Mouse (Mus musculus) limb, embryonic 14.5 days (tissue): ENCODE results near the gene Olfr1443. TPM values are rescaled to one million over a fixed set of nuclear protein-coding genes. Genes with fewer than 3 reads are reported as not detected.

Experiments used
- ATAC-seq: fragments of 200-750 bp; cut with Nextera tagmentation; 2 replicates; pipeline ENCODE4 v1.8.0; 2017; ENCODE audit warnings: low read depth, moderate number of reproducible peaks, moderate TSS enrichment; ENCODE audit not compliant: low FRiP score
- DNase-seq: peaks from one replicate; pipeline ENCODE4 v3.0.0-alpha.2; 2015; ENCODE audit warnings: low spot score
- H3K27ac ChIP-seq: fragments of 300-500 bp; sonication (generic); replicated peaks from 2 replicates; pipeline ENCODE4 v1.5.1; 2014; ENCODE audit warnings: low read depth, mild to moderate bottlenecking, low read length, moderate library complexity, mixed read lengths
- H3K27me3 ChIP-seq: fragments of 300-500 bp; sonication (generic); 2 replicates; pipeline ENCODE4 v1.6.1; 2014; ENCODE audit warnings: low read length, mixed read lengths; ENCODE audit not compliant: control insufficient read depth, insufficient read depth
- H3K36me3 ChIP-seq: fragments of 300-500 bp; sonication (generic); 2 replicates; pipeline ENCODE4 v1.6.1; 2014; ENCODE audit warnings: mild to moderate bottlenecking, low read length, moderate library complexity, mixed read lengths; ENCODE audit not compliant: control insufficient read depth, insufficient read depth
- H3K4me1 ChIP-seq: fragments of 300-500 bp; sonication (generic); 2 replicates; pipeline ENCODE4 v1.6.1; 2014; ENCODE audit warnings: antibody characterized with exemption, low read length, mixed read lengths; ENCODE audit not compliant: control insufficient read depth, insufficient read depth
- H3K4me2 ChIP-seq: fragments of 300-500 bp; sonication (generic); replicated peaks from 2 replicates; pipeline ENCODE4 v1.6.1; 2014; ENCODE audit warnings: low read depth, mild to moderate bottlenecking, low read length, moderate library complexity; ENCODE audit not compliant: severe bottlenecking
- H3K4me3 ChIP-seq: fragments of 300-500 bp; sonication (generic); replicated peaks from 2 replicates; pipeline ENCODE4 v1.5.1; 2014; ENCODE audit warnings: low read length
- H3K9ac ChIP-seq: fragments of 300-500 bp; sonication (generic); 2 replicates; pipeline ENCODE4 v1.6.1; 2014; ENCODE audit warnings: mild to moderate bottlenecking, low read depth, low read length, moderate library complexity; ENCODE audit not compliant: severe bottlenecking
- H3K9me3 ChIP-seq: fragments of 300-500 bp; sonication (generic); 2 replicates; pipeline ENCODE4 v1.6.1; 2016; ENCODE audit warnings: low read length; ENCODE audit not compliant: control insufficient read depth
- POLR2A ChIP-seq: fragments of 200-500 bp; IDR thresholded peaks from 2 replicates; pipeline ENCODE4 v1.8.0; 2012; ENCODE audit warnings: inconsistent platforms, mild to moderate bottlenecking, moderate library complexity, borderline replicate concordance; ENCODE audit not compliant: insufficient read depth, insufficient read length; ENCODE audit errors: extremely low read depth
- WGBS: fragments of 180-500 bp; shearing (Covaris S2); extraction: QIAGEN DNeasy Blood & Tissue Kit; methylation state at CpG from one replicate; pipeline ENCODE4 v1.1.7; 2014; 5-methylcytosine and 5-hydroxymethylcytosine counted together
- polyA plus RNA-seq, 2 experiments: library from polyadenylated mRNA; depleted of rRNA in 1 of 2; stranded (reverse) in 1 of 2; unstranded in 1 of 2; fragments of >200 nt; fragmentation: Nextera tagmentation in 1 of 2; extraction: Ambion mirVana in 1 of 2; gene quantifications; 2 replicates each; pipeline versions ENCODE4 v1.2.1 to v1.2.3; 2012 to 2014

Olfr1443 gene
- polyA plus RNA-seq, 2 experiments, result not detected

DNA sequence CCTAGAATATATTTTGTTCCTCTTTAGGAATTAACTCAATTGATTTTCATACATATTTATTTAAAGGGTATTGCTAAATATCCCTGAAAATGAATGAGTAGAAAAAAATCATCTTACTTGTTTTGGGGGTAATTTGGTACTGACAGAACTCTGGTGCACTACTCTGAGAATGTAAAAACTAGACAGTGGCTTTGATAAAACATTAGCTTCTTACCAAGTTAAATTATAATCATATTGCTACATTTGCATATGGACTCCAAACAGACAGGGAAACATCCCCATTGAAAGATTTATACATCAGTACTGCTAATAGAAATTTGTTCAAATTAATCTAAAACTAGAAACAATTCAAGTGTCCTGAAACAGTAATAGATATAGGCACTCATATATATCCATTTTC, 7.3 kb downstream of the Olfr1443 start:
- H3K4me3 ChIP-seq, result no peak overlapping the region
- no peak for ATAC-seq
- no peak overlapping the region for H3K27ac ChIP-seq
- no peak for TF ChIP-seq POLR2A
- H3K4me2 ChIP-seq, result no peak overlapping the region
- H3K36me3 ChIP-seq, result no peaks in the 10 kb centered on the region
- no peak overlapping the region for H3K9ac ChIP-seq
- no peaks in the 10 kb centered on the region for H3K9me3 ChIP-seq
- no peaks in the 10 kb centered on the region for H3K4me1 ChIP-seq
- no peak for DNase-seq
- H3K27me3 ChIP-seq, result no peaks in the 10 kb centered on the region

DNA sequence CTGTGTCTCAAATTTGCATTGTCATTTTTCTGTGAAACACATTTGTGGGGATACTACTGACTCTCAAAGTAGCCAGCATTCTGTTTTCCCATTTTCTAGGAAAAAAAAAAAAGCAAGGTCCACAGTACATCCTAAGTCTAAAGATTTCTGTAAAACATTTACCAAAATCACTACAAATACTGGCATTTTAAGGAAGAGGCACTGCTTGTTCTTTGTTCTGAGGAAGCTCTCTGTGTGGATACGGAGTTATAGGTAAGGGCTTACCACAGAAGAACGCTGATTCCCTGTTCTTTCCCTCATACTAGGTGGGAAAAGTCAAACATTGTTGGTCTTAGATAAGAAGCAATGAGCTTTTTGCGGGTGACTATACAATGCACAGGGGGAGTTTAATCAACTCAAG, 17.7 kb downstream of the Olfr1443 start, which contains the start of gene Keg1:
Gene Keg1, plus strand, starts transcription at position 197 of the 400 bp plus-strand sequence.
- Histone ChIP-seq H3K9ac (no peak within 1 kb of the TSS), H3K4me3 (no peak within 1 kb of the TSS), H3K36me3 (no peaks in the 10 kb centered on the region), H3K4me1 (no peaks in the 10 kb centered on the region), H3K9me3 (no peaks in the 10 kb centered on the region), H3K27me3 (no peaks in the 10 kb centered on the region), H3K27ac (no peak within 1 kb of the TSS), H3K4me2 (no peak within 1 kb of the TSS)
- WGBS, result 79% methylated on average over 3 of the region's 3 CpGs
- DNase-seq (no peak), ATAC-seq (no peak)
- no peak for TF ChIP-seq POLR2A

GRCm38 (mm10) chr19:12696221-12696620, 18.3 kb downstream of the Olfr1443 start:
- H3K27ac ChIP-seq, result no peak overlapping the region
- no peak overlapping the region for H3K4me2 ChIP-seq
- no peak overlapping the region for H3K4me3 ChIP-seq
- ATAC-seq (no peak), DNase-seq (no peak)
- TF ChIP-seq POLR2A, result no peak
- no peaks in the 10 kb centered on the region for H3K9me3 ChIP-seq
- H3K9ac ChIP-seq, result no peak overlapping the region
- no peaks in the 10 kb centered on the region for H3K27me3 ChIP-seq
- H3K36me3 ChIP-seq, result no peaks in the 10 kb centered on the region
- H3K4me1 ChIP-seq, result no peaks in the 10 kb centered on the region

- H3K4me3 ChIP-seq, result no peak overlapping the region
- DNase-seq (no peak), ATAC-seq (no peak)
- no peak overlapping the region for H3K4me2 ChIP-seq
- H3K9me3 ChIP-seq, result no peaks in the 10 kb centered on the region
- H3K9ac ChIP-seq, result no peak overlapping the region
- no peak overlapping the region for H3K27ac ChIP-seq
- H3K27me3 ChIP-seq, result no peaks in the 10 kb centered on the region
- H3K4me1 ChIP-seq, result no peaks in the 10 kb centered on the region
- no peak for TF ChIP-seq POLR2A
- WGBS, result 84% methylated on average over 2 of the region's 2 CpGs
- H3K36me3 ChIP-seq, result no peaks in the 10 kb centered on the region
These were observed 30.5 kb downstream of the Olfr1443 start for GRCm38 (mm10) chr19:12708458-12708857.

GRCm38 (mm10) chr19:12708986-12709385, 31.1 kb downstream of the Olfr1443 start:
- ATAC-seq (no peak), DNase-seq (no peak)
- no peak overlapping the region for H3K27ac ChIP-seq
- H3K9me3 ChIP-seq, result no peaks in the 10 kb centered on the region
- TF ChIP-seq POLR2A, result no peak
- no peak overlapping the region for H3K4me2 ChIP-seq
- no peaks in the 10 kb centered on the region for H3K36me3 ChIP-seq
- no peak overlapping the region for H3K9ac ChIP-seq
- H3K4me3 ChIP-seq, result no peak overlapping the region
- H3K4me1 ChIP-seq, result no peaks in the 10 kb centered on the region
- H3K27me3 ChIP-seq, result no peaks in the 10 kb centered on the region

GRCm38 (mm10) chr19:12719189-12719588, 41.3 kb downstream of the Olfr1443 start:
- Histone ChIP-seq H3K4me1 (no peaks in the 10 kb centered on the region), H3K4me2 (no peak overlapping the region), H3K9me3 (no peaks in the 10 kb centered on the region), H3K27ac (no peak overlapping the region), H3K36me3 (no peaks in the 10 kb centered on the region), H3K4me3 (no peak overlapping the region), H3K9ac (no peak overlapping the region), H3K27me3 (no peaks in the 10 kb centered on the region)
- no peak for DNase-seq
- 77% methylated on average over 6 of the region's 6 CpGs for WGBS
- TF ChIP-seq POLR2A, result no peak
- no peak for ATAC-seq
